In genomic region chr5:101935893-101936292, GRCm38 (mm10) we compare ENCODE assay signal across 8 mouse cellular contexts.
A peak's percentile ranks its signal among the peaks of the same experiment; 100 is the strongest.
DNase-seq lines count a peak whose midpoint lies in the region; ATAC-seq lines count a peak whose summit lies in the region.

No protein-coding gene starts in this region.

- ATAC-seq in embryonic facial prominence, embryonic 12.5 days (ENCODE audit: insufficient number of reproducible peaks, insufficient read depth, low FRiP score, low TSS enrichment) = peak; percentile 35; the same call in 1 of the 2 replicates
- peak; percentile 59 for ATAC-seq in neural tube, embryonic 13.5 days (ENCODE audit: low read depth)
- no peak for ATAC-seq in erythroid progenitor cell, adult 5-6 weeks (replicated peaks; ENCODE audit: low FRiP score, poor library complexity, severe bottlenecking)

- H3K9ac ChIP-seq in embryonic facial prominence, embryonic 12.5 days = no peak overlapping the region
- H3K9ac ChIP-seq in neural tube, embryonic 13.5 days = no peak overlapping the region; the same call in 1 of the 2 replicates

- intact Hi-C loops in heart, postnatal 25 days (cut with DNase I) = loop anchor here (2.0 kb wide), 2 partner anchors 33 to 137 kb away; no protein-coding TSS in a partner anchor

- H3K27ac ChIP-seq in embryonic facial prominence, embryonic 12.5 days = no peak overlapping the region
- no peak overlapping the region for H3K27ac ChIP-seq in neural tube, embryonic 13.5 days (replicated peaks)

- 44% methylated on average over 16 of the region's 16 CpGs for WGBS in embryonic facial prominence, embryonic 12.5 days
- WGBS in neural tube, embryonic 13.5 days = 71% methylated on average over 16 of the region's 16 CpGs

- no peak overlapping the region for H3K4me2 ChIP-seq in embryonic facial prominence, embryonic 12.5 days (replicated peaks)
- H3K4me2 ChIP-seq in neural tube, embryonic 13.5 days = no peak overlapping the region

- H3K27me3 ChIP-seq in embryonic facial prominence, embryonic 12.5 days = no peaks in the 10 kb centered on the region
- H3K27me3 ChIP-seq in neural tube, embryonic 13.5 days = no peaks in the 10 kb centered on the region

- H3K9me3 ChIP-seq in embryonic facial prominence, embryonic 12.5 days = no peaks in the 10 kb centered on the region
- no peaks in the 10 kb centered on the region for H3K9me3 ChIP-seq in neural tube, embryonic 13.5 days

- DNase-seq in adrenal gland, postnatal 10 days = peak; percentile 42
- peak; percentile 49 for DNase-seq in heart, postnatal 25 days (ENCODE audit: low spot score)
- DNase-seq in kidney, postnatal 4 days = peak; percentile 79 to 84
- no peak for DNase-seq in frontal cortex, postnatal 10 days (ENCODE audit: low spot score in 2 of 2)
- DNase-seq in frontal cortex, postnatal 36 days (ENCODE audit: low spot score in 2 of 2) = no peak

- no peak overlapping the region for H3K4me3 ChIP-seq in embryonic facial prominence, embryonic 12.5 days
- H3K4me3 ChIP-seq in neural tube, embryonic 13.5 days = no peak overlapping the region

- peaks cover 61% of the 10 kb centered on the region for H3K36me3 ChIP-seq in embryonic facial prominence, embryonic 12.5 days
- H3K36me3 ChIP-seq in neural tube, embryonic 13.5 days = peaks cover 64% of the 10 kb centered on the region

- H3K4me1 ChIP-seq in embryonic facial prominence, embryonic 12.5 days = no peaks in the 10 kb centered on the region
- H3K4me1 ChIP-seq in neural tube, embryonic 13.5 days (replicated peaks) = no peaks in the 10 kb centered on the region; the same call in 1 of the 2 replicates

Comparison
In these comparisons a context has a peak if more than half of its experiments do, and no peak if none do; other contexts are left out.
1. DNase-seq: peak in adrenal gland, postnatal 10 days (single experiment), heart, postnatal 25 days (single experiment) and kidney, postnatal 4 days (2 of 2); none in frontal cortex, postnatal 10 days (0 of 2) and frontal cortex, postnatal 36 days (0 of 2).